Mouse (Mus musculus): ENCODE results near the gene Lcn12.

Lcn12 gene

GRCm38 (mm10) chr2:25493476-25493961 lies at the start of gene Lcn12:
Gene Lcn12, minus strand, starts transcription at chr2:25493911.
- no peak for DNase-seq (ENCODE audit: low spot score in 2 of 2)

GRCm38 (mm10) chr2:25541644-25542367 lies 48.1 kb upstream of the Lcn12 start:
- DNase-seq (ENCODE audit: low spot score in 2 of 2): no peak

DNA sequence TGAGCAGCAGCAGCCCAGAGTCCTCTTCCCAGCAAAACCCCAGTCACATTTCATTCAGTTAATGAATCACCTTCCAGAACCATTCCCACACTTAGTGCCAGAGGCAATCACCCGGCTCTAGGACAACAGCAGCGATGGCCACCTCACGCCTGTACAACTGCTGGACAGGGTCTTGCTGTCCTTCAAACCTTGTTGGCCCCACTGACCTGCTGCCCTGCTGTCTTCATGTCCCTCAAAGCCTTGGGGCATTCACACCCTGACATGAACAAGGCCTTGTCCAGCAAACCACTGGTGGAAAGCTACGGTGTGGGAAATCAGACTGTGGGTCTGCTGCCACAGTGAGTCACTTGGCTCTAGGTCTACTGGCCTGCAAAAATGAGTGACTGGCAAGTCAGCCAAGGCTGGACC lies 46.8 kb upstream of the Lcn12 start:
- peak in 1 of 2 experiments; percentile 33 for DNase-seq (ENCODE audit: low spot score in 2 of 2)

DNA sequence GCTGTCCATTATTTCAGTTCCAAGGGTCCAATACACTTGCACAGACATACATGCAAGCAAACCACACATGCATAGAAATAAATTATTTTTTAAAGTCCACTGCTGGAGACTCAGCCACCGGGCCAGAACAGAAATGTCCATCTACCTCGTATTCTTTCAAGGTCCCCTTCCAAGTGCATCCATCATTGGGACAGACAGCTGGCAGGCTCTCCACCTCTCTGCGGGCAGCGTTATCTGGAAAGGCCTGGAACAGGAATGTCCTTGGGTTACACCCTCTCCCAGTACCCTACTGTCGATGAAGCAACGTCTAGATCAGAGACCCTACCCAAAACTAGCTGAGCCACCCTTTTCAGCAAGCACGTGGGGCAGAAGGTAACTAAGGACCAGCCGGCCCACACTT lies 42.8 kb upstream of the Lcn12 start:
- no peak for DNase-seq (ENCODE audit: low spot score in 2 of 2)

DNA sequence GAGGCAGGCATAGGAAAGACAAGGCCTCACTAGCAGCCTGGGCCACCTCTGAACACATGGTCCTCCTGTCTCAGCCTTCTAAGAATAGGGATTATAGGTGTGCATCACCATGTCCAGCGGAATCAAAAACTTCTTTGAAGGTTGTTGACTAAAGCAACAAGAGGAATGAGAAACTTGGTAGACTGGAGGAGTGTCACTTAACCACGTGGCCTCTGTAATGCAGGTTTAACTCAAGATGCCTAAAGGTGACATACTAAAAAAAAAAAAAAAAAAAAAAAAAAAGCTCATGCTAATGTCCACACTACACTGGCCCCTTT lies 41.1 kb upstream of the Lcn12 start:
- DNase-seq (ENCODE audit: low spot score in 2 of 2): no peak

- peak; percentile 81 to 90 for DNase-seq (ENCODE audit: low spot score in 2 of 2)
Measured at GRCm38 (mm10) chr2:25534178-25534865, 40.6 kb upstream of the Lcn12 start.

DNA sequence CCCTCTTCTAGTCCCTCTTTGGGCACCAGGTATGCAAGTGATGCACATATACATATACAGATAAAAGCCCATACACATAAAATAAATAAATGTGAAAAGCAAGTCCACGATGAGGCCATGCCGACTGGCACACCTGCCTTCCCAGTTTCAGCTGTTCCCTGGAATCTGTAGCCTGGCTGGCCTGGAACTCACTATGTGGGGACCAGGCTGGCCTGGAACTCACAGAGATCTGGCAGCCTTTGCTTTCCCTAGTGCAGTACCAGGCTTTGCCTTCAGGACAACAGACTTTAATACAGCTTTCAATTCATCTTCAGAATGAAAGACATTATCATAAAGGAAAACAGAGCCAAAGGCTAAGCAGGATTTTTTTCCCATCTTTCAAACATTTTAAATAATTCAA lies 40.0 kb upstream of the Lcn12 start:
- DNase-seq (ENCODE audit: low spot score in 2 of 2): no peak

DNA sequence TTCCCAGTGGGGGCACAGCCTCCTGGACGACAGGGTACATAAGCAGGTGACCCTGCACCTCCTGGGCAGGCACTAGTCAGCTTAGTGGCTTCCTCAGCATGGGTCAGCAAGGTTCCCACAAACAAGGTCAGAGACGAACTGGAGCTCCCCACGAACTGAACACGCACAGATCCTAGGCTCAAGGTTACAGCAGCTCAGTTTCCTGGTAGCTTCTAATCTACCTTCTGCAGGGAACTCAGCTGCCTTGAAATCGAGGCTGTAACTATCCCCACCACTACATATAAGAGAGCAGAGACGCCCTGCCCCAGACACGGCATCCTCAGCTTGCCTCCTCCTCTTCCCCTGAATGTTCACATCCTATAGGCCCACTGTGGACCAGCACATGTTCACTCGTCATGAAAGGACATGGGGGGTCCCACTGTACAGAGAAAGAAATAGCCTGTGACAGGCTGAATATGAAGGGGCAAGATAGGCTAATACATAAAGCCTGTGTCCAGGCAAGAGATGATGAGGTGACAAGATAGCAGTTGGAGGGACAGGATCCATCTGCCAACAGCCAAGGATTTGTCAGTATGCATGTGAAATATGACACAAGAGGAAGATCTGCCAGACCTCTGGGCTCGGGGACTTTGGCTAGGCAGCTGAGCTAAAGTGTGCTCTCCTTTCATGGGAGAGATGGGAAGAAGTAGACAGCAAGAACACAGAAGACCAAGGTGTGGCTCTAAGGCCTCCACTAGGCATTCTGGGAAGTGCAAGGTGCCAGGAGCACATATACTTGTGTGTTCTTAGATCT lies 33.0 kb upstream of the Lcn12 start:
- DNase-seq (ENCODE audit: low spot score in 2 of 2): no peak

DNA sequence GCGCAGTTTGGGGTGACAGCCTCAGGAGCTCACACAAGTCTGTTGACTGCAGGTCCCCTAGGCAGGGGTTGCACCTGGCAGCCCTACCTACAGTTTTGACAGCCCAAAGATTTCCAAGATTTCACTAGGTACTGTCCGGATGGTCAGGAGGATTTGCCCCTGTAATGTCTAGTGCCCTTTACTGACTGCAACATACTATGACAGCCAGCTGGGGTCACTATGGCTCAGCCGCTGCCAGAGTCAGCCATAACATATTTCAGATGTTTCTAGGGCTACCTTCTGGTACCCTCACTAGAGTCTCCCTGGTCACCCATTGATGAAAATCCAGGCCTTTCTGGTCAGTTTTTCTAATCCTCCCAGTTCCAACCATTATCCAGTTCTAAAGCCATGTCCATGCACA lies 16.2 kb upstream of the Lcn12 start:
- no peak for DNase-seq (ENCODE audit: low spot score in 2 of 2)

DNA sequence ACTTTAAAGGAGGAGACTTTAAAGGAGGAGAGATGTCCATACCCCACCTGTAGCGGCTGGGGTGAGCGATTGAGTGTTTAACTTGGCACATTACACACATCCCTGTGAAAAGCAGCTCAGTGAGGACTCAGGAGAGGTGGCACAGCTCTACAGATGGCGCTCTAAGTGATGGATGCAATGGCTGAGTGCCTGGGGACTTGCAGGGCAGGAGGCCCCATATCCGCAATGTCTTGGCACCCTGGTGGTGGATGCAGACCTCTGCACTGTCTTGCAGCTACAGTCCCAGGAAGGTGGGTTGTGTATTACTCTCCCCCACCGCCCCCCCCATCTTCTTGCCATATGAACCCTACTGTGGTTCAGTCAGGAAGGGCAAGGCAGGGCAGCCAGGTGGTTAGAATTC lies 13.3 kb upstream of the Lcn12 start:
- no peak for DNase-seq (ENCODE audit: low spot score in 2 of 2)

DNA sequence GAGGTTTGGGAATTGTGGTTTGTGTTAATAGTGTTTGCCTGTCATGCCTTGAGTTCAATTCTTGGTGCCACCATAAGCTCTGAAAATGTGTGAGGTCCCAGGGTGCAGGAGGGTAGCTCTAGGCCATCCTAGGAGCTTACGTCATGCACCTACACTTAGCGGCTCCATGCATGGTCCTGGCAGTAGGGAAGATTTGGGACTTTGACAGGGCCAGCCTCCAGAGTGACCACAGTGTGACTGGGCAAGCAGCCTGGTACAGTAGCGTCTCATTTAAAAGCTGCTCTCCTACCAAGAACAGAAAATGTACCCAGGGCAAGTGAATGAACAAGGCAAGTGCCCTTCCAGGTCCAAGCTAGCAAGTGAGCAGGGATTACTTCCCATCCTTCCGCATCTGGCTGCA lies 12.1 kb upstream of the Lcn12 start:
- DNase-seq (ENCODE audit: low spot score in 2 of 2): no peak

DNA sequence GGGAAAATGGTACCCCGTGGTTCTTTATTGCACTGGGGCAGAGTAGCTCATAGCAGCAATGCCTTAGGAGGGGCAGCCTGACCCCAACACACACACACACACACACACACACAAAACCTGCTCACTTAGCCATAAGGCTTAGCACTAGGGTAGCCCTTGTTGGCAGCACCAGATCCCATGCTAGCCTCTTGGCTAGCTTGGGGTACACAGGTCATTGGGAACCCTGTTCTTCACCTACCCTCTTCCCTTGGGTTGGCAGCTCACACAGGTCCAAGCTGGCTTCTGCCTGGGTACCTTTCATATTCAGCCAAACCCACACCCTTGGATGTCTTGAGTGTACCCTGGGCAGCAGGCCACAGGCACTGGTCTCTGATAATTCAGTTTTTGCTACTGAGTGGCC lies 11.3 kb upstream of the Lcn12 start:
- DNase-seq (ENCODE audit: low spot score in 2 of 2): no peak

GRCm38 (mm10) chr2:25504538-25504937 lies 10.8 kb upstream of the Lcn12 start:
- DNase-seq (ENCODE audit: low spot score in 2 of 2): no peak

- no peak for DNase-seq (ENCODE audit: low spot score in 2 of 2)
Measured at GRCm38 (mm10) chr2:25502726-25503125, 9.0 kb upstream of the Lcn12 start.

GRCm38 (mm10) chr2:25501593-25502486 lies 8.1 kb upstream of the Lcn12 start, which contains the start of gene C8g:
Gene C8g, minus strand, starts transcription at chr2:25501719.
- no peak for DNase-seq (ENCODE audit: low spot score in 2 of 2)

- DNase-seq (ENCODE audit: low spot score in 2 of 2): peak; percentile 84 to 90
Measured at GRCm38 (mm10) chr2:25500576-25501405, 7.1 kb upstream of the Lcn12 start, which contains the start of gene Fbxw5. Gene Fbxw5, plus strand, starts transcription at chr2:25500750.

GRCm38 (mm10) chr2:25500071-25500575 lies 6.4 kb upstream of the Lcn12 start:
- no peak for DNase-seq (ENCODE audit: low spot score in 2 of 2)

- DNase-seq (ENCODE audit: low spot score in 2 of 2): no peak
Measured at GRCm38 (mm10) chr2:25498622-25499478, 5.1 kb upstream of the Lcn12 start.

DNA sequence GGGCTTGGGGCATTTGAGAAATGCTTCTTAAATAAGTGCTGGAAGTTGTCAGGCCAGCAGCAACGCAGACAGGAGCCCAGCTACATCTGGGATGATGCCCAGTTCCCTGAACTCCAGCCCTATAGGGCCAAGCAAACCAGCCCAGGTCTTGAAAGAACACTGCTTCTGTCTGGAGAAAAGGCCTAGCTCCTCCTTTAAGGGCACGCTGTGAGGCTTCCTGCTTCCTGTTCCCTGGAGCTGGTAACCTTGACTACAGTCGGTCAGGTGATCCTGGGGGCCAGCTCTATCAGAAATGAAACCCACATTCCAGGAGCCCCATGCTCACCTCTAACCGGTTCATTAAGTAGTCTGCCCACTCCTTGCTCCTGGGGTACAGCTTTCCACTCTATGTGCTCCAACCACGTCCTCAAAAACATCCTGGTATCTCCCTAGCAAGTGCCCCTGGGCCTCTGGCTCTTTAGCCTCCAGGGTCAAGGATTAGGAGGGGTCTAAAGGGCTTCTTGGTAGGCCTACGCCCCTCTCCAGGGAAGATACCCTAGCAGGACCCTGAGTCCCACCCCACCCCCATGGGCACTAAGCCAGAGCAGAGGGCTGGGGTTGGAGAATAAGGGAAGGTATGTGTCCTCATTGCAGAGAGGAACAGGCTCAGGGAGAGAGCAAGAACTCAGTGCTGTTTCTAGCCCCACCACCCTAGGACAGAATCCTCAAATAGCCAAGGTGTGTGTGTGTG lies 4.3 kb upstream of the Lcn12 start:
- no peak for DNase-seq (ENCODE audit: low spot score in 2 of 2)
